Mouse (Mus musculus): ENCODE data around the gene Cep63.

Gene Cep63

GRCm38 (mm10) chr9:102572888-102573287 lies 53.4 kb downstream of the Cep63 start:
- in situ Hi-C loops (cut with MboI, MseI), result no loop called here

GRCm38 (mm10) chr9:102558463-102558862 lies 67.9 kb downstream of the Cep63 start:
- in situ Hi-C loops (cut with MboI, MseI), result no loop called here

GRCm38 (mm10) chr9:102553781-102554180 lies 72.6 kb downstream of the Cep63 start:
- in situ Hi-C loops (cut with MboI, MseI), result no loop called here

- in situ Hi-C loops (cut with MboI, MseI), result no loop called here
Measured at GRCm38 (mm10) chr9:102551771-102552170, 74.6 kb downstream of the Cep63 start.

GRCm38 (mm10) chr9:102549211-102549610 lies 77.1 kb downstream of the Cep63 start:
- in situ Hi-C loops (cut with MboI, MseI), result no loop called here

GRCm38 (mm10) chr9:102547028-102547354 lies 79.3 kb downstream of the Cep63 start:
- in situ Hi-C loops (cut with MboI, MseI), result no loop called here

- in situ Hi-C loops (cut with MboI, MseI), result no loop called here
Measured at GRCm38 (mm10) chr9:102546256-102547027, 79.9 kb downstream of the Cep63 start.

- in situ Hi-C loops (cut with MboI, MseI), result no loop called here
Measured at GRCm38 (mm10) chr9:102545406-102546255, 80.7 kb downstream of the Cep63 start.

GRCm38 (mm10) chr9:102544773-102545366 lies 81.5 kb downstream of the Cep63 start:
- in situ Hi-C loops (cut with MboI, MseI), result no loop called here

GRCm38 (mm10) chr9:102544116-102544772 lies 82.1 kb downstream of the Cep63 start:
- in situ Hi-C loops (cut with MboI, MseI), result no loop called here

- in situ Hi-C loops (cut with MboI, MseI), result no loop called here
Measured at GRCm38 (mm10) chr9:102543761-102544115, 82.6 kb downstream of the Cep63 start.

- in situ Hi-C loops (cut with MboI, MseI), result no loop called here
Measured at GRCm38 (mm10) chr9:102542540-102542939, 83.8 kb downstream of the Cep63 start.

- in situ Hi-C loops (cut with MboI, MseI), result no loop called here
Measured at GRCm38 (mm10) chr9:102541666-102542065, 84.7 kb downstream of the Cep63 start.

- in situ Hi-C loops (cut with MboI, MseI), result no loop called here
Measured at GRCm38 (mm10) chr9:102539699-102540098, 86.6 kb downstream of the Cep63 start.

GRCm38 (mm10) chr9:102536968-102537367 lies 89.4 kb downstream of the Cep63 start:
- in situ Hi-C loops (cut with MboI, MseI), result no loop called here
